Mouse (Mus musculus): ENCODE results near the gene Phgr1.

Gene Phgr1

DNA sequence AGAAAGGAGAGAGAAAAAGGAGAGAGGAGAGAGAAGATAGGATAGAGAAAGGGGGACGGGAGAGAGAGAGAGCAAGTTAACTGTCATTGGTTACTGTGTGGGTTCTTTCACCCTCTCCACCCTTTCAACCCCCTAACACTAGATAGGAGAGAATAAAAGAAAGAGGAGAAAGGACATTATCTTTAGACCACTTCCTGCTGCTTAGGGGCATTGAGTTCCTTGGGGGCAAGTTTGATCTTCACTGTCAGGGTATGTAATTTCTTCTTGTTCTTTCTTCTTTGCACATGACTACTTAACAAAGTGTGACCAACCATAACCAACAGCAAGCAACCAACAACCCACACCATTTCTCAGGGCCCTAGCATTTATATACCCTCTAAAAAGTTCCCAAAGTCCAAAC lies 40.2 kb downstream of the Phgr1 start:
- in situ Hi-C loops (cut with MboI, MseI): no loop called here

DNA sequence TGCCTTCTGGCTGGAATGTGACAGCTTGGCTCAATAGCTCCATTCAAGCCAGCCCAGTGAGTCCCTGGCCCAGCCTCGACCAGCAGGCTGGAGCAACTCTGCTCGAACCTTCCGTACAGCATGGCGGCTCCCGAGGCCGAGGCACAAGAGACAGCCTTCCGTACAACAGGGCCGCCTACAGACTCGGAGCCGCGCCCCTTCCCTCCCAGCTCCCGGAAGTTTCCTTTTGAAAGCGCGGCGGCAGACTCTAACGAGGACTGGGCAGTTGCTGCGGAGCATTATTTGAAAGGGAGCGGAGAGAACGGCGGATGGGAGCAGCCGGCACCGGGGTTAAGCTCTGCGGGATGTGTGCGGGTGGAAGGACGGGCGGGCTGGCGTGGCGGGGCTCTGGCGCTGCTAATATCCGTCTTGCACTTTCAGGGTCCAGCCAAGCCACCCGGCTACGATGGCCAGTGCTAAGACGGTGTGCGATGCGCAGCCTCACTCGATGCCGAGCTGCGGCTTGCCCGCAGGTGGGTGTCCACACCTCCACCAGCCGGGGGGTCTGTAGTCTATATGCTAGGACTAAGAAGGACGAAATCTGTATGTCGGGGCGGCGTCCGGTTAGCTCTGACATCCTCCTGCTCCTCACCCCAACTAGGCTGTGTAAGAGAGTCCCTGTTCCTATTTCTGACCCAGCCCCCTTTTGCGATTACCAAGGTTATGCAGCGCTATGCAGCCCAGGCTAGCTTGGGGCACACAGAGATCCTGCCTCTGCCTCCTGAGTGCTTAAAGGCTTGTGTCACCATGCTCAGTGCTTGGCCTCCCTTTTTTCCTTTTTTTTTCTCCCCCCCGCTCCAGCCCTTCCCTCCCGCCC lies 41.6 kb downstream of the Phgr1 start, which contains the start of gene Knstrn:
TSS of gene Knstrn (plus strand) at position 23 of the 856 bp plus-strand sequence.
- in situ Hi-C loops (cut with MboI, MseI): no loop called here

DNA sequence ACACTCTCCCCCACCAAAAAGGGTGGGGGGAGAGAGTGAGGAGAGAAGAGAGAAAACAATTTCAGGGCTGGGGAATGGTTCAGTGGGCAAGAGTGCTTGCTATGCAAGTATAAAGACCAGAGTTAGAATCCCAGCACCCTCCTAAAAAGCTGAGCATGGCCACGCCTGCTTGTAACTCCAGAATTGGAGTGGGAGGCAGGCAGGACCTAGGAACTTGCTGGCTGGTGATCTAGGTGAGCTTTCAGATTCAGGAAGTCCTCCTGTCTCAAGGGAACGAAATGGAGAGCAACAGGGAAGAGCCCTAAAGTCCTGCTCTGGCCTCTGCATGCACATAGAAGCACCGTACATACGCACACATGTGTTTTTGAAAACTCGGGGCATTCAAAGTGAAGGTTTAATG lies 50.2 kb downstream of the Phgr1 start:
- in situ Hi-C loops (cut with MboI, MseI): no loop called here

DNA sequence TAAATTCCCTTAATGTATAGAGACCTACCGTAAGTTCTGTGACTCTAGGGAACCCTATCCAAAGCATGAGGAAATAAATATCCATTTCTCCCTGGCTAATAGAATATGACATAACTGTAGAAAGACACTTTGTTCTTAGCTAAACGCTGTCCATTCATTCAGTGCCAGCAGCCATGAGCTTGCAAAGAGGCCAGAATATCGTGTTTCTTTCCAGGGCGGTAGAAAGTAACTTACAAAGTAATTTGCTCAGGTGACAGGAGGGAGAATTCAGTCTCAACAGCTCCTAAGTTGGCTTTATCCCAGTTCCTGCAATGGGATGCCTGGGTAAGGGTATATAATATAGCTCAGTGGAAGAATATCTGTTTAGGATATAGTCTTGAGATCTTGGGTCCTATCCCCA lies 51.8 kb downstream of the Phgr1 start:
- in situ Hi-C loops (cut with MboI, MseI): no loop called here

Measured in T-helper 17 cell (primary cell).